Mouse (Mus musculus): ENCODE results near the gene Zfp568. TPM values are rescaled to one million over a fixed set of nuclear protein-coding genes. Genes with fewer than 3 reads are reported as not detected.

Gene Zfp568
- polyA plus RNA-seq, 1 experiment, result 0.04 TPM

DNA sequence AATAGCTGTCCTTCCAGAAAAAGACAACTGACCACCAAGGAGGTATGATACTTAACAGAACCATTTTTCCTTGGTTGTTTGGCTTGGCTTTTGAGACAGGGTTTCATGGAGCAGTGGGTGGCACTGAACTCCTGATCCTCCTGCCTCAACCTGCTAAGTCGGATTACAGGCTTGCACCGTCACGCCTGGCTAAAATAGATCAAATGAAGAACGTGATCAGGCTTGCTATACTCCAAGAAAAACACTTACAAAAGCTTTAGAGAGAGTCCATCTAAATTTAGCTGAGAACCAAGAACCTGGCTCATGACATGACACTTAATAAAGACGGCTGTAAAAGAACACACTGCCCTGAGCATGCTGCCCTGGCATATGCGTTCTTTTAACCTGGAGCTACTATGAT, 76.6 kb downstream of the Zfp568 start:
- Histone ChIP-seq H3K36me3 (ENCODE audit: control insufficient read depth) (peaks cover 24% of the 10 kb centered on the region), H3K9me3 (ENCODE audit: control insufficient read depth, low read length) (no peaks in the 10 kb centered on the region), H3K4me3 (replicated peaks) (no peak overlapping the region), H3K4me1 (ENCODE audit: control insufficient read depth) (no peaks in the 10 kb centered on the region), H3K27me3 (ENCODE audit: control insufficient read depth) (no peaks in the 10 kb centered on the region)
- TF ChIP-seq TAL1 (IDR thresholded peaks at IDR 0.05; ENCODE audit: low read length) (no peak), GATA1 (IDR thresholded peaks at IDR 0.05; ENCODE audit: low read length) (no peak)

DNA sequence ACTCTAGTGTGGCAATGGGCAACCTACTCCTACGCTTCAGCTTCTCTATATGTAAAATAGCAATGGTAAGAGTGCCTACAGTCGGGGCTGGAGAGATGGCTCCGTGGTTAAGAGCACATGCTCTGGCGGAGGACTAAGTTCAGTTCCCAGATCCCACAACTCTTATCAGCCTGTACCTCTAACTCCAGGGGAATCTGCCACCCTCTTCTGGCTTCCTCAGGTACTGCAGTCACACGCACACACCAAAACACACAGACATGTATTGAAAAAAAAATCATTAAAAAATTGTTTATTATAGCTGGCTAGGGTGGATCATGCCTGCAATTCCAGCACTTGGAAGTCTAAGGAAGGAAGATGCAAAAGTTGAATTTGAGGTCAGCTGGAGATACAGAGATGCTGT, 78.7 kb downstream of the Zfp568 start:
- H3K4me3 ChIP-seq (replicated peaks), result no peak overlapping the region
- no peaks in the 10 kb centered on the region for H3K27me3 ChIP-seq (ENCODE audit: control insufficient read depth)
- H3K36me3 ChIP-seq (ENCODE audit: control insufficient read depth), result peaks cover 15% of the 10 kb centered on the region
- no peaks in the 10 kb centered on the region for H3K4me1 ChIP-seq (ENCODE audit: control insufficient read depth)
- no peaks in the 10 kb centered on the region for H3K9me3 ChIP-seq (ENCODE audit: control insufficient read depth, low read length)
- TF ChIP-seq GATA1 (IDR thresholded peaks at IDR 0.05; ENCODE audit: low read length) (no peak), TAL1 (IDR thresholded peaks at IDR 0.05; ENCODE audit: low read length) (no peak)

DNA sequence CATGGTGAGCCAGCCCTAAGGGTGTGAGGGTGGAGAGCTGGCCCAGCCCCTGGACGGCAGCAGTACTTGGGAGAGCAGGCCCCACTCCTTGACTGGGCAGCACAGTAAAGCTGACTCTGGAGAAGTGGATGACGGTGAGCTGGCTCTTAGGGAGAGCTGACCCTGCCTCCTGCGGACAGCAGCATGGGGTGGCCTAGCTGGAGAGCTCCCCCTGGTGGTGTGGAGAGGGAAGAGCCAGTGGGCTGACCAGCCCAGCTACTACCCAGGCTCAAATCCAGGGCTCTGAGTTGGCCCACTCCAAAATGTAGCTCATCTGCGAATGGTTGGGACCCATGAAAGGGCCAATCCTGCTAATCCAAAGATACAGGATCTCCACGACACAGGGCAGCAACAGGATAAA, 80.9 kb downstream of the Zfp568 start:
- Histone ChIP-seq H3K36me3 (ENCODE audit: control insufficient read depth) (peaks cover 15% of the 10 kb centered on the region), H3K4me3 (replicated peaks) (no peak overlapping the region), H3K4me1 (ENCODE audit: control insufficient read depth) (no peaks in the 10 kb centered on the region), H3K9me3 (ENCODE audit: control insufficient read depth, low read length) (no peaks in the 10 kb centered on the region), H3K27me3 (ENCODE audit: control insufficient read depth) (no peaks in the 10 kb centered on the region)
- TF ChIP-seq GATA1 (IDR thresholded peaks at IDR 0.05; ENCODE audit: low read length) (no peak), TAL1 (IDR thresholded peaks at IDR 0.05; ENCODE audit: low read length) (no peak)

DNA sequence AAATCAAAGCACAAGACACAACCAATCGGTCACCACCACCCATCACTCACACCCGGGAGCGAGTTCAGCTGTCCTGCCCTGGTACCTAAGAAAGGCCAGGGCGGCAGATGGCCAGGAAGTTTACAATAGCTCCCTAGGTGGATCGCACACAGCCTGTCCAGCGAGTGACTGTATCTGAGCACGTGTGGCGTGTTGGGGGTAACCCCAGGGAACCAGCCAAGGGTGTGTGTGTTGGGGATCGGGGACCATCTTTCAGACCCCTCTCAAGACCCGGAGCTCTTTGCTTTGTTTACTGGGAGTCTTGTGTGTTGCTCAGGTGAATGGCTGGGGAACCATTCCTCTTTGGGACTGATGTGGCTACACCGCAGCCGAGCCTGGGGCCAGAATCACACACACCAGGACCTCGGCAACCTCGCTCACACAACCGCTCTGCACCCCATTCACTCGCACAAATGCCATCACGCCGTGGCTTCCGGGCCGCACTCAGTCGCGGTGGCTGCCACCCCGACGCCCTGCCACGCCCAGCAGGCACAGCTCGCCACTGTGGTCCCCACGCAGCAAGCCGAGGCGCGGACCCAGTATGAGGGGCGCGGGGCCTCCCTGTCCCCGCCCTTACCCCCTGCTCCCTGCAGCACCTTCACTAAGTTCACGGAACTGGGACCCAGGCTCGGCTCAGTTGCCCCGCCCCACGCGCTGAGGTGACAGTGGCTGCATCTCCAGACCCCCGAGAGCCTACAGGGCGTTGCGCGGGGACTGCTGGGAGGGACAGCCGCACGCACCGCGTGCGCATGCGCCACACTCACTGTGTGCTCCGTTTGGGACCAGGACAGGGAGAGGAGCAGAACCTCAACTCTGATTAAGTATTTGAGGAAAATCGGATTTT, 88.6 kb downstream of the Zfp568 start, which contains the start of gene Zfp82:
Gene Zfp82, minus strand, starts transcription at position 755 of the 883 bp plus-strand sequence.
- TF ChIP-seq TAL1 (IDR thresholded peaks at IDR 0.05; ENCODE audit: low read length) (no peak), GATA1 (IDR thresholded peaks at IDR 0.05; ENCODE audit: low read length) (no peak)
- H3K9me3 ChIP-seq (ENCODE audit: control insufficient read depth, low read length), result no peaks in the 10 kb centered on the region
- no peaks in the 10 kb centered on the region for H3K27me3 ChIP-seq (ENCODE audit: control insufficient read depth)
- peak within 1 kb of the TSS; percentile 86 for H3K4me3 ChIP-seq (replicated peaks)
- H3K36me3 ChIP-seq (ENCODE audit: control insufficient read depth), result no peaks in the 10 kb centered on the region
- peaks cover 17% of the 10 kb centered on the region for H3K4me1 ChIP-seq (ENCODE audit: control insufficient read depth)

Other genes with a start within 250 kb of the Zfp568 start
- 0.04 and 0.08 TPM in 2 replicates for gene Zfp84, start 215.4 kb upstream of the Zfp568 start, polyA plus RNA-seq (2012)
- gene Zfp30, start 200.0 kb upstream of the Zfp568 start, polyA plus RNA-seq (2012), result 0.01 TPM in 2 replicates
- 0.01 and 0.04 TPM in 2 replicates for gene Zfp790, start 167.8 kb upstream of the Zfp568 start, polyA plus RNA-seq (2012)
- not detected in 2 replicates for gene Zfp940, start 130.3 kb upstream of the Zfp568 start, polyA plus RNA-seq (2012)
- gene Zfp420, start 124.0 kb upstream of the Zfp568 start, polyA plus RNA-seq (2012), result not detected in 2 replicates
- 0.01 and 0.02 TPM in 2 replicates for gene Zfp27, start 77.4 kb upstream of the Zfp568 start, polyA plus RNA-seq (2012)
- gene Zfp383, start 75.7 kb upstream of the Zfp568 start, polyA plus RNA-seq (2012), result not detected in 2 replicates
- gene Zfp74, start 29.9 kb upstream of the Zfp568 start, polyA plus RNA-seq (2012), result 0.09 and 0.37 TPM in 2 replicates
- gene Zfp14, start 67.4 kb downstream of the Zfp568 start, polyA plus RNA-seq (2012), result 0.02 TPM in 1 of 2 replicates, not detected in the other
- 0.02 TPM in 1 of 2 replicates, not detected in the other for gene Zfp82, start 88.9 kb downstream of the Zfp568 start, polyA plus RNA-seq (2012)
- not detected in 2 replicates for gene Gm26920, start 106.5 kb downstream of the Zfp568 start, polyA plus RNA-seq (2012)
- gene Zfp566, start 106.6 kb downstream of the Zfp568 start, polyA plus RNA-seq (2012), result not detected in 2 replicates
- gene Zfp260, start 110.8 kb downstream of the Zfp568 start, polyA plus RNA-seq (2012), result not detected in 2 replicates
- 0.11 TPM in 1 of 2 replicates, not detected in the other for gene Zfp382, start 138.0 kb downstream of the Zfp568 start, polyA plus RNA-seq (2012)
- gene Zfp146, start 185.8 kb downstream of the Zfp568 start, polyA plus RNA-seq (2012), result 0.14 and 0.46 TPM in 2 replicates
- 0.12 TPM in 1 of 2 replicates, not detected in the other for gene Cox7a1, start 200.2 kb downstream of the Zfp568 start, polyA plus RNA-seq (2012)
- 17.1 and 21.2 TPM in 2 replicates for gene Capns1, start 214.9 kb downstream of the Zfp568 start, polyA plus RNA-seq (2012)
- gene Polr2i, start 248.0 kb downstream of the Zfp568 start, polyA plus RNA-seq (2012), result 9.4 and 10.9 TPM in 2 replicates
- 2.6 and 4.1 TPM in 2 replicates for gene Tbcb, start 248.3 kb downstream of the Zfp568 start, polyA plus RNA-seq (2012)